Mouse (Mus musculus) ES-Bruce4 (cell line): ENCODE data around the gene Tomm20l. TPM values are rescaled to one million over a fixed set of nuclear protein-coding genes. Genes with fewer than 3 reads are reported as not detected.
A peak's percentile ranks its signal among the peaks of the same experiment; 100 is the strongest.

Experiments
- H3K27ac ChIP-seq: 2 replicates; pipeline ENCODE4 v1.5.1; 2012; ENCODE audit warnings: low read length, inconsistent platforms; ENCODE audit not compliant: insufficient read depth
- H3K27me3 ChIP-seq: 2 replicates; pipeline ENCODE4 v1.6.1; 2012; ENCODE audit warnings: mild to moderate bottlenecking, low read length, inconsistent platforms; ENCODE audit not compliant: control insufficient read depth, poor library complexity, insufficient read depth, severe bottlenecking
- H3K36me3 ChIP-seq: 2 replicates; pipeline ENCODE4 v1.6.1; 2012; ENCODE audit warnings: inconsistent platforms, mild to moderate bottlenecking, low read length, moderate library complexity; ENCODE audit not compliant: control insufficient read depth, poor library complexity, insufficient read depth, severe bottlenecking
- H3K4me1 ChIP-seq: one replicate; pipeline ENCODE4 v1.8.1; 2011; ENCODE audit warnings: low read length; ENCODE audit not compliant: control insufficient read depth, insufficient read depth
- H3K4me3 ChIP-seq: 2 replicates; pipeline ENCODE4 v1.5.1; 2011; ENCODE audit warnings: low read depth, mild to moderate bottlenecking, low read length
- H3K9ac ChIP-seq: 2 replicates; pipeline ENCODE4 v1.6.1; 2012; ENCODE audit warnings: low read depth, mild to moderate bottlenecking, inconsistent platforms; ENCODE audit not compliant: poor library complexity, severe bottlenecking
- H3K9me3 ChIP-seq: replicated peaks from 2 replicates; pipeline ENCODE4 v1.6.1; 2012; ENCODE audit warnings: mild to moderate bottlenecking, low read length, inconsistent platforms; ENCODE audit not compliant: control insufficient read depth, poor library complexity, insufficient read depth, severe bottlenecking
- CTCF ChIP-seq: IDR thresholded peaks from one replicate; pipeline ENCODE4 v1.8.1; 2011; ENCODE audit warnings: low read depth, low read length
- EP300 ChIP-seq: IDR thresholded peaks from 2 replicates; pipeline ENCODE4 v1.6.1; 2011; ENCODE audit warnings: low read depth, low read length; ENCODE audit not compliant: insufficient read depth
- POLR2A ChIP-seq: IDR thresholded peaks from one replicate; pipeline ENCODE4 v1.8.1; 2011; ENCODE audit warnings: low read length; ENCODE audit not compliant: insufficient read depth
- polyA plus RNA-seq: library from polyadenylated mRNA; stranded (reverse); fragments of >200 nt; gene quantifications from 2 replicates; pipeline ENCODE4 v1.2.4, GENCODE M21; 2011; ENCODE audit warnings: low read depth; ENCODE audit not compliant: missing spikeins, insufficient read depth, insufficient read length

The Tomm20l gene
- polyA plus RNA-seq, 1 experiment = 2.5 TPM

DNA sequence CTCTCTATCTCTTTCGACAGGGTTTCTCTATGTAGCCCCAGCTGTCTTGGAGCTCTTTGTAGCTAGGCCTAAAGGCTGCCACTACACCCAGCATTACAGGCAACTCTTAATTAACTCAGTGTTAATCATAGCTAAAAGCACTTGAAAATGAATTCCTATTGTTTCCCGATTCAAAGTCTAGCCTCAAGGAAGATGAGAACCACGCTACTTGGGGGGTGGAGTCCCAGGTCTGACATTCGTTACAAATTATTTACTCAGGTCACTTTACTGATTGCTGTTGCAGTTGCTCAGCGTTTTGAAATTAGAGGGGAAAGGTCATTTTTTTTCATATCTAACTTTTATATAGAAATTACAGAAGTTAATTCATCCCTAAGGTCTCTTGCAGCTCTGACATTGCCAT, 24.4 kb downstream of the Tomm20l start:
- Histone ChIP-seq H3K27me3 (no peaks in the 10 kb centered on the region), H3K9me3 (no peaks in the 10 kb centered on the region), H3K4me3 (no peak overlapping the region), H3K4me1 (no peaks in the 10 kb centered on the region), H3K9ac (peak overlapping the region; percentile 81), H3K27ac (no peak overlapping the region), H3K36me3 (peaks cover 22% of the 10 kb centered on the region)
- TF ChIP-seq EP300 (no peak), CTCF (no peak), POLR2A (no peak)

DNA sequence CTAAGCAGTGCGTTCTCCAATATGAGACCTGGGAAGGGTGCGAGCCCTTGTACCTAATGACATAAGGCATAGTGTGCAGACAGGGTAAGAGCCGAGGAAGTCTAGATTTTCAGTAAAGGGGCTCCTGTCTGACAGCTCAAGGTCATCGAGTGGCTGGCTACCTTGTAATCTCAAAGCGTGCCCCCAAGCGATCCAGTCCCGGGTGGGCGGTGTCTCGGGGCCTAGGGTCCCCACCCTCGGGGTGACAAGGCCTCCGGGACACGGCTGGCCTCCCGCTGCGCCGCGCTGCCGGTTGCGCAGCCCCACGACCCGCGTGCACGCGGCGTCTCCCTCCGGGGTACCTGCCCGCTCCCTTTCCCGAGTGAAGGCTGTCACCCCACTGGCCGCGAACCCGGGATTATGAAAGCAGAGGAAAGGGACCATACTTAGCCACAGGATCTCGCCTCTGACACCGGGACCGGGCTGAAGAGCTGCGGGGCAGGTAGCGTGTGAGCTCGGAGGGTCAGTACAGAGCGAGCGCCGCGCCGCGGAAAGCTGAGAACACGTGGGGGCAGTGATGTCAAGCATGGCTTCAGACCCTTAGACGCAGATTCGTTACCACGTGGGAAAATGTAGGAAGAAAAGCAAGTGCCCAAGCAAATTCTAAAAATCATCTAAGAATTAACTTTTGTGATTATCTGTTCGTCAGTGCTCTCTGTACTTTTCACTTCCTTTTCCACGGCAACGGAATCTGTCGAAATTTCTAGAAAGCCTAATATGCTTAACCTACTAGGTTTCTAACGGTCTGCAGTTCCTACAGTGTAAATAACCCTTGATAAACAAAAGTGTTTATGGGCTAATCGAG, 25.1 kb downstream of the Tomm20l start, which contains the start of the genes Timm9 and 2700049A03Rik:
Timm9 (minus strand) TSS at position 555 of the 844 bp plus-strand sequence.
2700049A03Rik (plus strand) TSS at position 719 of the 844 bp plus-strand sequence.
- H3K9ac ChIP-seq = peak within 1 kb of the TSS; percentile 81
- H3K9me3 ChIP-seq = no peaks in the 10 kb centered on the region
- no peaks in the 10 kb centered on the region for H3K27me3 ChIP-seq
- H3K36me3 ChIP-seq = peaks cover 23% of the 10 kb centered on the region
- TF ChIP-seq CTCF (no peak), EP300 (no peak), POLR2A (peak; percentile 41)
- peak within 1 kb of the TSS; percentile 99 for H3K4me3 ChIP-seq
- H3K27ac ChIP-seq = peak within 1 kb of the TSS; percentile 77
- no peaks in the 10 kb centered on the region for H3K4me1 ChIP-seq

DNA sequence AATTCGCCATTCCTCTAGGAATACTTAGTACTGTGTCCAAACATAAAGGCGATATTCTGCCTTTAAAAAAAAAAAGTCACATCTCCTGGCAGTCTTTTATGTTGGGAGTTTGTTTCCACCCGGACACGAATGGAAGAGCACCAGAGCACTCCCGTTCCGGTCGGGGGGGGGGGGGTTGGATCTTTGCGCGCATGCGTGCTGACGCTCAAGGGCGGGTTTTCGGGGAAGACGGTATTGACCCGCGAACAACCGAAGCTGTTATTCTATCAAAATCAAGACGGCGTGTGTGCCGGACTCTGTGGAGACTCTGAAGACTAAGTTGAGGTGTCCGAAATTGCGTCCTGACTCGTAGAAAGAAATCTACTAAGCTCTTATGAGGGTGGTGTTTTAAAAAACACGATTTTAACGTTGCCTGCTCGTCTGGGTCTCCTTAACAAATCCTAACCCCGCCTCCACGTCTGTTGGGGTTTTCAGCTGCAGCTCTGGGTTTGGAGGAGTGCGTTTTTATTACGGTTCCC, 25.8 kb downstream of the Tomm20l start:
- H3K36me3 ChIP-seq = peaks cover 23% of the 10 kb centered on the region
- TF ChIP-seq CTCF (no peak), POLR2A (peak; percentile 84)
- peak overlapping the region; percentile 77 for H3K27ac ChIP-seq
- peak overlapping the region; percentile 99 for H3K4me3 ChIP-seq
- peak overlapping the region; percentile 81 for H3K9ac ChIP-seq
- no peaks in the 10 kb centered on the region for H3K27me3 ChIP-seq
- H3K9me3 ChIP-seq = no peaks in the 10 kb centered on the region
- no peaks in the 10 kb centered on the region for H3K4me1 ChIP-seq

DNA sequence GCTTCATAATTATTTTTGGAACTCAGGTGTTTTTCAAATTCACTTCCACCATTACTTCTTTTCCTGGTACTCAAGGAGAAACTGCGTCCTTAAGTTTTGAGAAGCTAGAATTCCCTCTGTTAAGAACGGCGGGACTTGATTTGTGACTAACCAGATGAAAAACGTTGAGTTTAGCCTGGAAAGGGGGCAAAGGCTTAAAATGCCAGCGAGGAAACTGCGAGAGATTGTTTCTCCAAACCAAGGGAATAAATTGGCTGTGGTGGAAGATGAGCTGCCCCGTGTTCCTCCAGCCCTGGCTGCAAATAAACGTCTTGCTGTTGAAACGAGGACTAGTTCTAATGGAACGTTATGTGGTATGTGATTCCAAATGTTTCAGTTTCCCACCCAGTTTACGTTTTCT, 26.5 kb downstream of the Tomm20l start:
- Histone ChIP-seq H3K4me1 (no peaks in the 10 kb centered on the region), H3K9me3 (no peaks in the 10 kb centered on the region), H3K4me3 (peak overlapping the region; percentile 85), H3K27me3 (no peaks in the 10 kb centered on the region), H3K9ac (peak overlapping the region; percentile 81), H3K27ac (0 out of 2 replicates have a peak overlapping the region, but pooled peaks have one; percentile 26), H3K36me3 (peaks cover 24% of the 10 kb centered on the region)
- TF ChIP-seq EP300 (no peak), POLR2A (no peak), CTCF (no peak)

DNA sequence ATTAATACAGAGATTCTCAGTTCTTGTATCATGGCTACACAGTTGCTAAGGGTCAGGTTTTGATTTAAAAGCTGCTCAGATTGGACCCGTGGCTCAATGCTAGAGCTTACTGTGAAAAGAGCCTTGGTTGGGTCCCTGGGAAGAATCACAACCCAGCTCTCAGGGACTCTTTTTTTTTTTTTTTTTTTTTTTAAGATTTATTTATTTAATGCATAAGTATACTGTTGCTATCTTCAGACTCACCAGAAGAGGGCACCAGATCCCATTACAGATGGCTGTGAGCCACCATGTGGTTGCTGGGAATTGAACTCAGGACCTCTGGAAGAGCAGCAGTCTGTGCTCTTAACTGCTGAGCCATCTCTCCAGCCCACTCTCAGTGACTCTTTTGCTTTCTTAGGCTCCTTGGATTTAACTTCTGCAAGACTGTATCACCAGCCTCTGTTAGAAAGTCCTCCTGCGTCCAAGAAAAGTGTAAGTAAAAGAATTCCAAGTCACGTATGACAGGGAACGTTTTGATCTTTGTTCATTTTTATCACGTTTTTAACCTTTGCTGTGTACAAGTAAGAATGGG, 28.1 kb downstream of the Tomm20l start:
- Histone ChIP-seq H3K4me3 (no peak overlapping the region), H3K27ac (no peak overlapping the region), H3K36me3 (peaks cover 27% of the 10 kb centered on the region), H3K9ac (peak overlapping the region; percentile 81; the same call in 1 of the 2 replicates), H3K9me3 (no peaks in the 10 kb centered on the region), H3K4me1 (no peaks in the 10 kb centered on the region), H3K27me3 (no peaks in the 10 kb centered on the region)
- TF ChIP-seq CTCF = no peak
- no peak for TF ChIP-seq POLR2A
- TF ChIP-seq EP300 = no peak
